Mouse (Mus musculus): Measurements from ENCODE around the gene Spout1.
A peak's percentile ranks its signal among the peaks of the same experiment; 100 is the strongest.
"Not testable (repeated sequence)": the region's sequence is repeated elsewhere in the genome, so short reads cannot be mapped to it uniquely, and the experiment has no call there.

Gene Spout1

DNA sequence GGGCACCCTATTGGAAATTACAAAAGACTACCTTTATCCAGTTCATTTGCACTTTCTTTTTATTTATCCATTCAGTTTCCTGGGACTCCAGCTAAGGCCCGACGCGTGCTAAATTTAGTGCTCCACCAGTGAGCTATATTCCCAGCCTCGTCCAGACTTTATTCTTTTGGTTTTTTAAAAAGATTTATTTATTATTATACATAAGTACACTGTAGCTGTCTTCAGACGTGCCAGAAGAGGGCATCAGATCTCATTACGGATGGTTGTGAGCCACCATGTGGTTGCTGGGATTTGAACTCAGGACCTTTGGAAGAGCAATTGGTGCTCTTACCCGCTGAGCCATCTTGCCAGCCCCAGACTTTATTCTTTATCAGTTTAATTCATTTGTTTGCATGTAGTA is 452 bp upstream of the Spout1 start:
- not testable (repeated sequence) for DNase-seq (ENCODE audit: extremely low spot score)

DNA sequence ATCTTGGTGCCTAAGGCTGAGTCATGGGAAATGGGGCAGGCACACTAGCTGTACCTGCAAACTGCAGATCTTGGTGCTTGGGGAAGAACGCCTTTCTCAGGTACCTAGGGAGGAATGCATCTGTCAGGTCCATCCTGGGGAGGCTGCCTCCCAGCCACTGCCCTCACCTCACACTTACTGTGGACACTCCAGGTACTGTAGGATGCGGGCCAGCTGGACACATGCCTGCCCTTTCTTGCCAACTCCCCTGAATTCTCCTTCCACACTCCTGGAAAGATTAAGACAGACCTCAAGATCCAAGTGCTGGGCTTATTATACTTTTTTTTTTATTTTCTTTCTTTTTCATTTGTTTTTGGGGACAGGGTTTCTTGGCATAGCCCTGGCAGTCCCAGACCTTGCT is 1.7 kb downstream of the Spout1 start:
- DNase-seq (ENCODE audit: extremely low spot score): no peak

DNA sequence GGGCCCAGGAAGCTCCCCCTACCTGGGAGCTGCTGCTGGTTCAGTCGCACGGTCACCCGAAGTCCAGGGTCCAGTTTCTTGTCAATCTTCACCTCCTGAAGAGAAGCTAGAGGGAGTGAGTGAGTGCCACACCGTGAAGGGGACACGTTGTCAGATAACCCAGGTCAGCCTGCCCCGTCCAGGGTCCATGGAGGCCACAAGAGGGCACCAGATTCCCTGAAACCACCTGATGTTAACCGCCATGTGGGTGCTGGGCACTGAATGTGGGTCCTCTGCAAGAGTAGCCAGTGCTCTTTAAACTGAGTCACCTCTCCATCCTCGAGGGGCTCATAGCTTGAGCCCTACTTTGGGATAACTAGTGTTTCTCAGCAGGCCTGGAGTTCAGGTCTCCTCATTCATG is 2.4 kb downstream of the Spout1 start:
- DNase-seq (ENCODE audit: extremely low spot score): no peak

DNA sequence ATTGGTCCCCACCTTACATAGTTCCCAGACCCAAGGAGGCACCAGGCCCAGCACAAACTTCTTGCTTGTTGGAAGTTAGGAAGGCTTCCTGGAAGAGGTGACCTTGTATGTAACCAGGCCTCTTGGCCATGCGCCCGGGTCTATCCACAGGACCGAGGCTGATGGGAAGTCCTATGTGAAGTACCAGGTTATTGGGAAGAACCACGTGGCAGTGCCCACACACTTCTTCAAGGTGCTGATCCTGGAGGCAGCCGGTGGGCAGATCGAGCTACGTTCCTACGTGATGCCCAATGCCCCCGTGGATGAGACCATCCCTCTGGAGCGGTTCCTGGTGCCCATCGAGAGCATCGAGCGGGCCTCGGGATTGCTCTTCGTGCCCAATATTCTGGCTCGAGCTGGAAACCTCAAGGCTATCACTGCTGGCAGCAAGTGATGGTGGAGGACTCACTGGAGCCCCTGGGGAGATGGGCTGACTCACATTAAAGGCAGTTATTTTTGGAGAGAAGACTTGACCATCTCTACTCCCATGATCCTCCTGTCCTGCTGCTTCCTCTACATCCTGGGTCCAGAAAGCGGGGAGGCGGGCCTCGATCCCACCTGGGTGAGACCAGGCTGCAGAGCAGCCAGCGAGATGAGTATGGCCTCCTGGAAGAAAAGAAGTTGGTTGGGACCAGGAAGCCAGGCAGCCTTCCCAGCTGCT is 4.6 kb downstream of the Spout1 start:
- DNase-seq (ENCODE audit: extremely low spot score): no peak

DNA sequence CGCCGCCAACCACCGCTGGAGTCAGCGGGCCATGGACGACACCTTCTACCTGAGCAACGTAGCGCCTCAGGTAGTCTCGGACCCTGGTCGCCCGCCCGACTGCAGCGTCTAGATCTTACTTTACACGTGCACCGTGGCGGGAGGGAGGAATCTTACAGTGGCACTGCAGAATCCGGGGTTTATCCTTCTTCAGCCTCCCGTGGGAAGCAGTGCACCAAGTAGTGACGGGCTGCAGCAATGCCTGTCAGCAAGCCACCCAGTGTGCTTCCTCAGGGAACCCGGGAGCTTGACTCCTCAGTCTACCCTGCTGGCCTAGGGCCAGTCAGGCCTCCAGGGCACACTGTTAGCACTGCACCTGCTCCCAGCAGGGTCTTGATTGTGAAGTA is 6.3 kb downstream of the Spout1 start:
- DNase-seq (ENCODE audit: extremely low spot score): no peak

DNA sequence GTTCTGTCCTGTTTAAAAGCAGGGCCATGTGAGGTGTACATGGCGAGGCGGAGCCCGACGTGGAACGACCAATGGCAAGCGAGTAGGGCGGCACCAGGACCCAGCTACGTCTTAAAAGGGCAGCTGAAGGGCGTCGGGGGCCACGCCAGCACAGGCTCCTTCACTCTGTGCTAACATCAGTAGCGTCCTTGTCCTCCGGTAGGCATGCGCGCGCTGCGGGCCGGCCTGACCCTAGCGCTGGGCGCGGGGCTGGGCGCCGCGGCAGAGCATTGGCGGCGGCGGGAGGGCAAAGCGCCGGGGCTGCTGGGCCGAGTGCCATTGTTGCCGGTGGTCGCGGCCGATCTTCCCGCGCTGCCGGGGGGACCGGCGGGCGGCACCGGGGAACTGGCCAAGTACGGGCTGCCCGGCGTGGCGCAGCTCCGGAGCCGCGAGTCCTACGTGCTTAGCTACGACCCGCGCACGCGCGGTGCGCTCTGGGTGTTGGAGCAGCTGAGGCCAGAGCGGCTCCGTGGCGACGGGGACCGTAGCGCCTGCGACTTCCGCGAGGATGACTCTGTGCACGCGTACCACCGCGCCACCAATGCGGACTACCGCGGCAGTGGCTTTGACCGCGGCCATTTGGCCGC is 6.8 kb downstream of the Spout1 start, which contains the start of gene Endog:
TSS of gene Endog (plus strand) at position 123 of the 626 bp plus-strand sequence.
- peak; percentile 88 for DNase-seq (ENCODE audit: extremely low spot score)

DNA sequence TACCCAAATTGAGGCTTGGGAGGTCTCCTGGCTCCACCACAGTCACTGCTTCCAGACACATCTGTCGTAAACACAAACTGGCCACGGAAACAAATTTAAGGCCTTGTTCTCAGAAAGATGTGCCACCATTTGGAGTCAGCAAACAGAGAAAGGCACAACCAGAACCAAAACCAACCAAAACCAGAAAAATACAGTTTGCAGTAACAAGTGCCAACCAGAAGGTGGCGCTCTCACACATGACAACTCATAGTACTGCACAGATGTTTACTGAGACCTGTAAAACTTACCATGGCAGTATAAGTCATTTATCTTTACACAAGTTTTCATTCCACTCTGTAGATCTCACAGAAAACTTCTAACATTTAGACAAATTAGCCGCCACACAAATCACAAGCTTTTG is 11.6 kb downstream of the Spout1 start:
- no peak for DNase-seq (ENCODE audit: extremely low spot score)

DNA sequence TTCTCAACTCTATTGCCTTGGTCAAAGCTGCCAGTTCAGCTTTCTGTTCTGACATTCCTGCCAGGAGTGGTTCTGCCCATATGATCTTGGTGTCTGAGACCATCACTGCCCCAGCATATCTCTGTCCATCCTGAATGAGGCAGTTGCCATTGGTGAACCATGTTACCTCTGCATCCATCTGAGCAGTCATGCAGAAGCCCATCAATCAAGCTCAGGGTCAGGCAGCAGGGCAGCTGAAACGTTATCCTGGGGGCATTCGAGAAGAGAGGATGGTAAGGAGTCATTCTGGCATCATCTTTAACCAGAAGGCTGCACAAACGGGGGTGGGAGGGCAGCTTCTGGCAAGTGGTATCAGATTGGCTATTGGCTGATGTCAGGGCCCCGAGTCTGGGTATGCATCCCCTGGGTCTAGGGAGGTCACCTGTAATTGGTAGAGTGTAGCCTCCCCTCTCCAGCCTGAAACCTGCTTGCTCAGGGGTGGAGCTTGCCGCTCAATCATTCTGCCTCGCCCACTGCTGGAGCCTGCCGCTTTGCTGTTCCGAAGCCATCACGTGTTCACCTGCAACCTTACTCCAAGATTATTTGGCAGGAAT is 13.8 kb downstream of the Spout1 start:
- DNase-seq (ENCODE audit: extremely low spot score): no peak

DNA sequence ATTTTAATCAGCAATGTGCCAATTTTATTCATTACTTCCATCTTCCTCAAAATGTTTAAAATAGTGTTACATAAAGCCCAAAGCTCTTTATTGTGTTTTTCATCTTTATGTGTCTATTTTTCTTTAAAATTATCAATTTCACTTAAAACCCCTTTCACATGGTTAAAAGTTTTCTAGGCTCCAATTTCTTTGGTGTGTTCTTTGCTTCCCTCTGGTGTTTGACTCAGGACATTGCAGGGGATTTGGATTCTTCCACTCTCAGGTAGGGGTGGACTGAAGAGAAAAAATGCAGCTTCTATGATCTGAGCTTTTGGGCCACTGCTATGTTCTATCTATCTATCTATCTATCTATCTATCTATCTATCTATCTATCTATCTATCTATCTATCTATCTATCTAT is 16.4 kb downstream of the Spout1 start:
- peak; percentile 45 for DNase-seq (ENCODE audit: extremely low spot score)

DNA sequence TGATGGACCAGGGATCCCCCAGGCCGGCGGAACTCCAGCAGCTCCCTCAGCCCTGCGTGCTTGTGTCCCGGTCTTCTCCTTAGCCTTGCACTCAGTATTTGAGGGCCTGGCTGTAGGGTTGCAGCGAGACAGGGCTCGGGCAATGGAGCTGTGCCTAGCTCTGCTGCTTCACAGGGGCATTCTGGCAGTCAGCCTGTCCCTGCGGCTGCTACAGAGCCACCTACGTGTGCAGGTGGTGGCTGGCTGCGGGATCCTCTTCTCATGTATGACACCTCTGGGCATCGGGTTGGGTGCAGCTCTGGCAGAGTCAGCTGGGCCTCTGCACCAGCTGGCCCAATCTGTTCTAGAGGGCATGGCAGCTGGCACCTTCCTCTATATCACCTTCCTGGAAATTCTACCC is 18.4 kb downstream of the Spout1 start:
- not testable (repeated sequence) for DNase-seq (ENCODE audit: extremely low spot score)

DNA sequence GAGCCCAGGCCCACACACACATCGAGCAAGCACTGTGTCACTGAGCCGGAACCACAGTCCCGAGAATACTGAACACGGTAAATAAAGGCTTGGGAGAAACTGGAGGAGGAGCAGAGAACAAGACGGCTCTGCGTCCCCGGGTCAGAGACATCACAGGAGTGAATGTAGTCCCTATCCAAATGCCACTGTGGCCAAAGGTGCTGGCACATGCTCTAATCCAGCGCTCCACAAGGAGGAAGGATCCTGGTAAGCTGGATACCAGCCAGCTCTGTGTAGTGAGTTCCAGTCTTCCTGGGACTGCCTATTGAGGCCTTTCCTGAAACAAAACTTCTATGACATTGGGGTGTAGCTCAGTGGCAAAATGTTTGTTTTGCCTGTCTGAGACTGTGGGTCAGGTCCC is 25.6 kb downstream of the Spout1 start:
- DNase-seq (ENCODE audit: extremely low spot score): no peak

DNA sequence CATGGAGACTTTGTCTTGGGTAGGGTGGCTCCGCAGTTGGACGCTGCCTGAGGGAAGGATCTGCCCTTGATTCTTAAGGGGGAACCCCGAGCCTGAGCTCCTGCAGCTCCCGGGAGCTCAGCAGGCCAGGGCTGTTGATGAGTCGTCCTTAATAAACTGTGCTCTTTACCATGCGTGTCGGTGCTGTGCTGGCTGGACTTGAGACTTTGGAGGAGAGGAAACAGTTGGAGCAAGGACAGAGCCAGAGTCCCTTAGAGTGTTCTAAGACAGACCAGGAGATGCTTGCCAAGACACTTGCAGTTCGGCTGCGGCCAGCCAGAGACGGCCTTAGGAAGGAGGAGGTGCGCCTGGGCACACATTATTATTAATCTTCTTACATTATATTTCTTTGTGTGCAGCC is 26.4 kb downstream of the Spout1 start:
- no peak for DNase-seq (ENCODE audit: extremely low spot score)

DNA sequence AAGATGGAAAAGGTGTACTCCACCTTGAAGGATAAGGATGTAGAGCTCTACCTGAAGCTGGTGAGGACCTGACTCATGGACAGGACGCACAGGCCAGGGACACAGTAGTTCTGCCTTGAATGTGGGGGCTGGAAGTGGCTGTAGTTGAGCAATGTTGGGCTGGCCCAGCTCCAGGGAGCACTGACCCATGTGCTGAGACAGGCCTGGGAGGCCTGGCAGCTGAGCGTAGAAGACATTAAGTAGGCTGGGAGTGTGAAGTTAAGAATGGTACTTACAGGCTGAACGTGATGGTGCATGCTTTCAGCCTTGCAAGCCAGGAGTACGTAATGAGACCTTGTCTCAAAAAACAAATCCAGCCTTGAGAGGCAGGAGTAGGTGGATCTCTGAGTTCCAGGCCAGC is 30.8 kb downstream of the Spout1 start:
- DNase-seq (ENCODE audit: extremely low spot score): no peak

DNA sequence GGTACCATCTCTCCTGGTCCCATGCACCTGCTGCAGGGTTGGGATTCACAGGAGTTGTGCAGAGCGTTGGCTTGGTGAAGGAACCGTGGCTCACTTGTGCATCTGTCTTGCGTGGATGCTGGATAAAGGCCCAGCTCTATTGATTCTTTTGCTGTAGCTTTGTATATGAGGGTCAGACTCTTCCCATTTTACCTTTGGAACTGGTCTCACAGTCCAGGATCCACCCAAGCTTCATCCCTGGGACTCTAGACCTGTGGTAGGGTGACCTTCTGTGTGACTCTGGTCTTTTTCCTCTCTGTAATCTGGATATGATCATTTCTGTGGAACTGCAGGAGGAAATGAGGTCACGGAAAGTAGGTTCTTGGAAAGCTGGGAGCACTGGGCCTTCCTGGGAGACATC is 33.8 kb downstream of the Spout1 start:
- DNase-seq (ENCODE audit: extremely low spot score): no peak

DNA sequence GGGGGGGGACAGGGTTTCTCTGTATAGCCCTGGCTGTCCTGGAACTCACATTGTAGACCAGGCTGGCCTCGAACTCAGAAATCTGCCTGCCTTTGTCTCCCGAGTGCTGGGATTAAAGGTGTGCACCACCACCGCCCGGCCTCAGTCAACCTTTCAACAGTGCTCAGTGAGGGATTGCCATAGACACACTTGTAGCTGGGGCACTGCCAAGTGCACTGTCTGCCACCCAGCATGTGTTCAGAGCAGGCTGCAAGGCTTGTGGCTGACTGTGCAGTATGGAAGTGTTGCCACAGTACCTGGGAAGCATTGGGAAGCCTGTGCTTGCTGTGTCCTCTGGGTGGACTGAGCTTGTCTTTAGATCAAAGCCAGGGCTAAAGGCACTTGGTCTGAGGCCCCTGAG is 38.2 kb downstream of the Spout1 start:
- DNase-seq (ENCODE audit: extremely low spot score): not testable (repeated sequence)

DNA sequence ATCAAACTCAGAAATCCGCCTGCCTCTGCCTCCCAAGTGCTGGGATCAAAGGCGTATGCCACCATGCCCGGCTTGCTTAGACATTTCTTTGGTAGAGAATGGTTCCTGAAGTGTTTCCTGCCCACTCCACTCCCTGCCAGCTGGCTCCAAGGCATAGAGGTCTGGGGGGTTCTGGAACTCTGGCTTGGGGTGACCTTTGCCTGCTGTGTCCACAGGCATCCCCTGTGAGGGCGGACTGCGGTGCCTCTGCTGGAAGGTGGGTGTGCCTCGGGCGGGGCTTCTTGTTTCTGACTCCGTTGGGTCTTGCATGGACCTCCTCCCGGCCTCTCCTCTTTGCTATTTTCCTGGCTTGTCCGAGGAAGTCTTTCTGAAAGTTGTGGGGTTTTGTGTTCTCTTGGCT is 41.8 kb downstream of the Spout1 start:
- no peak for DNase-seq (ENCODE audit: extremely low spot score)

DNA sequence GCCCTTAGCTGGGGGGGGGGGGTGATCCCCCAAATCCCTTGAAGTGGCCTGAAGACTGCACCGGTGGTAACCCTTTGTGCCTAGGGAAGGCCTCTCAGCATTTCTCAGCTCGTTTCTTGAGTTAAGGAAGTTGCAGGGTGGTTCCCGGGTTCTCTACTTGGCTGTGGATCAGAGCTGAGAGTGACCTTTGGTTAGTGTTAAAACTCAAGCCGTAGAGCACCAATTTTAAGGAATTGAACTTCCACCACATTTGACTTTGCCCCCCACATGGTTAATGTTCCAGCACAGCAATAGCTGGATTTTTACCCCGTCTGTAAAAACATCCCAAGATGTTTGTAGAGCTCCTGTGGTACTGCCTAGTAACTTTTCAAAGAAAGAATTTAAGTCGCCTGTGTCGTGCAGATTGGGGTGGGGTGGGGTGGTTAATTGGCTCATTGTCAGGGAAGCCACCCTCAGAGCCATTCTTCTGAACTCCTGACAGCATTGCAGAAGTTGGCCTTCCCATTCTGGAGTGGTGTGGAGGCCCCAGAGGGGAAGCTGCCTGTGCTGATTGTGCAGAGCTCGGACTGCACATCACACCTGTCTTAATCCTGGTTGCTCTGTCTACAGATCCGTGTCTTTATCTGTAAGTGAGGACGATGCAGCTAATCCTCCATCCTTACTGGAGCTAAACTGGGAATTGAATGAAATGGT is 43.2 kb downstream of the Spout1 start:
- DNase-seq (ENCODE audit: extremely low spot score): no peak

DNA sequence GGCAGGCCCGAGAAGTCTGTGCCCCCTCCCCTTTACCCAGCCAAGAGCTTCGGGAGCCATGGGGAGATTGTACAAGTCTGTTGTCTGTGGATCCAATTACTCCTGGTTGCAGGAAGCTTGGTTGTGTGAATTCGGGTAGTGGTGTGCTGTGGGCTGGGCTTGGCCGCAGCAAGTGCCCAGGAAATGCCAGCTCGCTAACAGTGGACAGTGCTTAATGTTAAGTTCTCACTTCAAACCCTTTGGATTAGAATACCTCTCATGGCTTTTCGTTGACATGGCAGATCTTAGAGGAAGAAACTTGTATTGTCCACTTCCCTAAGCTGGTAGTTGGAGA is 43.9 kb downstream of the Spout1 start:
- no peak for DNase-seq (ENCODE audit: extremely low spot score)

DNA sequence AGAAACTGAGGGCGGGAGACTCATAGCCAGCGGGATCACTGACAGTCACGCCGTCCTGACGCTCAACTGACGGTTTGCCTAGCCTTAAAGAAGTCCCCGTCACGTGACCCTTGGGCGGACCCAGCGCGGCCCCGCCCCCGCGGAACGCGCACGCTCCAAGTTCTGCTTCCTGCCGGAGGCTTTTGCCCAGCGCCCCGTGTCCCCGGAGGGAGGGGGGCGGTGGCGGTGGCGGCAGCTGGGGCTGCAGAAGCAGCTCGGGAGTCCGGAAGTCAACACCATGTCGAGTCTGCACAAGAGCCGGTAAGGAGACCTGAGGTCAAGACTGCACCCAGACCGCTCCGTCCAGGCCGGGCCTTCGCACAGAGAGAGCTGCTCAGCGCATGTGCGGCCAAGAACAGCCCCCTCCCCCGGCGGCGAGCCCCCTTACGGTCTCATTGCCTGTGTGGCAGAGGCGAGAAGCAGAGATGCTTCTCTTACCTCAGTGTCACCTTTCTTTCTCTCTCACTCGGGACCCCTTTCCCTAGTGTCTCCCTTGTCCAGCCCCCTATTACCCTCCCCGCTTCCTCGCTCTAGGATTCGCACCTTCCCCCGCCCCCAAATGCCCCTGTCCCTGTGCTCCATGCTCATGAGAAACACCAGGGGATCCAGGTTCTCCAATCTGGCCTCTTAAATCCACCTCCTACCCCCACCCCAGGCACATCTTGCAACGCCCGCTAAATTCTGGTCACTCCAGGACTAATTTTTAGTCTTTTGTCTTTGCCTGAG is 44.5 kb downstream of the Spout1 start, which contains the start of gene Tbc1d13:
TSS of gene Tbc1d13 (plus strand) at position 134 of the 765 bp plus-strand sequence.
- DNase-seq (ENCODE audit: extremely low spot score): peak; percentile 97

DNA sequence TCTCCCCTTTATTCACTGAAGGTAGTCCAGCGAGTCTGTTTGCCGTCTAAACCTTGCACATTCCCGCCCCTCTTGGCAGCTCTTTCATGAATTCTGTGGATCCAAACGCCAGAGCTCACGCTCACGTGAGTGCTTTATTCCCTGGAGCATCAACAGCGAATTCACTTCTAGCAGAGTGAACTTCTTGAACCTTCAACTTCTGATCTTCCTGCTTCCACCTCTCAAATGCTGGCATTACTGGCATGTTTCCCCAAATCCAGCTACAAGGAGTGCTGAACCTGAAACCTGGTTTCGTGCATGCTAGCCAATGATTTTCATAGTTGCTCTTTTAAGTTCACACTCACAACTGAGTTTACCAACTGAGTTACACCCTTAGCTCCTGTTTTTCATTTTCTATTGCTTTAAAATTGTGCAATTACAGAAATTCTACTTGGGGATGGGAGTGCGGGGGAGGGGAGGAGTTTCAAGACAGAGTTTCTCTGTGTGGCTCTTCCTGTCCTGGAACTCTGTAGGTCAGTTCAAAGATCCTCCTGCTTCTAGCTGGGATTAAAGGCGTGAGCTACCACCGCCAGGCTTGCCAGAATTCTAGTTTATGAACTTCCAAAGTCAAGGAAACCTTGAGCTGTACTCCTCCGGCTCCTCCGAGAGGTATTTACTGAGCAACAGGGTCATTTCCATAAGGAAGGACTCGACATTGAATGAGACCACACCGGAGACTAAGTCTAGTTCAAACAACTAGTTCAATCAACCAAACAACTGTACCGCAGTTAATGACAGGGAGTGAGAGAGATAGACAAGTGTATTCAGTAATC is 45.3 kb downstream of the Spout1 start:
- peak; percentile 9 for DNase-seq (ENCODE audit: extremely low spot score)

DNA sequence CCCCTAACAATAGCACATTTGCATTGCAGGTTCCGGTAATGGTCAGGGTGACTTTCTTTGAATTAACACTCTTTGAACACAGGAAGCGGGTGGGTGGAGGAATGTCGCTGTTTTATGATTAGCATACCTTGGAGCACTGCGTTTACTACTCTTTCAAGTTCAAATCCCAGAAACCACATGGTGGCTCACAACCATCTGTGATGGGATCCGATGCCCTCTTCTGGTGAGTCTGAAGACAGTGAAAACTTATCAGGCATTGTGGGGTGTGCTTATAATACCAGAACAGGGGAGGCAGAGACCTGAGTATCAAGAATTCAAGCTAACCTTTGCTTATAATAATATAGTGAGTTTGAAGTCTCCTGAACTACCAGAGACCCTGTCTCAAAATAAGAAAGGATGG is 47.0 kb downstream of the Spout1 start:
- not testable (repeated sequence) for DNase-seq (ENCODE audit: extremely low spot score)
